Mouse (Mus musculus) heart, adult 11 months (tissue): ENCODE data around the gene Ets1.
A peak's percentile ranks its signal among the peaks of the same experiment; 100 is the strongest.

ENCODE experiments used
- DNase-seq: peaks from one replicate; pipeline ENCODE4 v3.0.0; 2022

Gene Ets1

GRCm38 (mm10) chr9:32712383-32712910, 76.4 kb downstream of the Ets1 start:
- peak; percentile 88 for DNase-seq

- peak; percentile 74 for DNase-seq
These were observed 77.1 kb downstream of the Ets1 start for GRCm38 (mm10) chr9:32713106-32713505.

GRCm38 (mm10) chr9:32713790-32714189, 77.8 kb downstream of the Ets1 start:
- DNase-seq: no peak

GRCm38 (mm10) chr9:32714487-32714886, 78.5 kb downstream of the Ets1 start:
- peak; percentile 95 for DNase-seq

- DNase-seq: peak; percentile 99
These were observed 79.9 kb downstream of the Ets1 start for GRCm38 (mm10) chr9:32715806-32716466.

GRCm38 (mm10) chr9:32717268-32717920, 81.4 kb downstream of the Ets1 start:
- DNase-seq: peak; percentile 88

GRCm38 (mm10) chr9:32717931-32718820, 82.2 kb downstream of the Ets1 start:
- DNase-seq: peak; percentile 95

DNA sequence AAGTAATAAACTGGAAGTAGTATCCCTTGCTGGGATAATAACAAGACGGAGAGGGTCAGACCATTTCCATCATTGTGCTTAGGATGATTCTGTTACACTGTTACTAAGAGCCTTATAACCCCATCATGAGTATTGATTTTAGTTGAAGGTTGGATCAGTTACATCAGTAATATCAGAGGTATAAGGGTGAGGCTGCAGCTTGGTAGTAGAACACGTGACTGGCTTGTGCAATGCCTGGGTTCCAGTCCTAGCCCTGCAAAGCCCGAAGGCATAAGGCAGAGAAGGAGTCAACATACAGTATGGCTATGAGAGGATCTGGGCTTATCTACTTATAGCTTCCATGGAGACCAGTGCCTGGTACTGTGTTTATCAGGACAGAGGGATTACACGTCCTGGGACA, 82.8 kb downstream of the Ets1 start:
- DNase-seq: peak; percentile 77

GRCm38 (mm10) chr9:32719941-32720263, 83.9 kb downstream of the Ets1 start:
- DNase-seq: peak; percentile 94

DNA sequence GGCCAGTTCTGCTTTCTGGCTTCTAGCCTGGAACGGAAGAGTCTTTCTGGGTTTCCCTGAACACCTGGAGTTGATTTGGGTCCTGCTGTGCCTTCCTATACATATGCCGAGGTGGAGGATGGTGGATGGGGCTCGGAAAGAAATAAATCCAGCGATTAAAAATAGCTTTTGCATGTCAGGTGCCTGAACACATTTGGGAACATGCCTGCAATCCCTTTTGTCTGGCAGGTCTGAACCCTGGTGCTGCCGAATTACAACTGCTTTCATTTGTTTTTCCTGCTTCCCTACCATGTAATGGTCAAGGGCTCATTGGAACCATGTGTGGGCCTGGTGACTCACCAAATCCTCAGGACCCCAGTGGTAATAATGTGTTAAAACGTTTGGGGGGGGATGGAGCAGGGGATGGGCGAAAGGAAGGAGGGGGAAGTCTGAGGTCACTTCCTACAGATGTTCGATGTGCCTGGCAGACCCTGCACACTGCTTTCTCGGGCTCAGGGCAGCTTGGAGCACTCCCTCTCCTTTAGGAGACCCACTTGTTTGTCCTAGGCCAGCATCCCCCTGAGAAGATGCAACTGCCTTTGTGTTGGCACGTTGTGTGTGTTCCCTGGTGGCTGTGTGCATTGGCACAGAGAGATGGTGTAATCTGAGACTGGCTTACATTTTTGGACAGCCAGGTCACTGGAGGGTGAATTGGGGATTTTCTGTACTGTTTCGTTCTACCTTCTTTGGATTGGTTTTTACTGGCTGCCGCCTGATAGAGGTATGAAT, 84.4 kb downstream of the Ets1 start:
- DNase-seq: peak; percentile 96

DNA sequence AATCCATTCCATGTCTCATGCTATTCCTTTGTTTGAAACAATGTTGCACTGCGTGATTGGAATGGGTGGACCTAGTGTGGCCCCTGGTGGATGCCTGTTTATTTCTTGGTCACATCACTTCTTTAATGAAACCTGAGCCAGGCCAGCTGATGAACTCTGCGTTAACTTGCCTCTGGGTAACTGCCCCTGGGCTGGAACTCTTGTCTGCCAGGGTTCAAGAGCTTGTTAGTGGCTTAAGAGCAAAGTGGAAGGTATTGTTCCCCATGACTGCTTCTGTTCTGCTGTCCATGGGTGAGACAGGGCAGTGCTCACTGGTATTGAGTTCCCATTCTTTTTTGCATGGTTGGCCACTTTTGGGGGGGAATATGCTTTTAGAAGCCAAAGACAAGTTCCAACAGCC, 85.1 kb downstream of the Ets1 start:
- peak; percentile 92 for DNase-seq

DNA sequence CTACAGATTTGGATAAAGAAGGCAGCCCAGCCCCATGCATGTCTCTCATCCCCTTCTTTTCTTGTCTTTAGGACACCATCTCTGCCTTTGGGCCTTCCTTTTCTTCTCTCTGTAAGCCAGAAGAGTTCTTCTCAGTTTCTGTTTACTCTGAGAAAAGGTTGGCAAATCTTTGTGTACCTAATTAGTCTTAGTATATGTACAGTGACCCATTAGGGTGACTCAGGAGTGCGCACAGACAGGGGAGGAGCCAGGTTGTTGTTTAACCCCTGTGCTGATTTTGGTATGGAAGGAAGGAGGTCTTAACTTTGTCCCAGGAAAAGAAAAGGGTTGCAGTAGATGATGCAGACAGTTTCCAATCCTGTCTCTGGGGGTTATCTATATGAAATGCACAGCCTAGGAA, 86.2 kb downstream of the Ets1 start:
- DNase-seq: peak; percentile 85

GRCm38 (mm10) chr9:32722969-32723368, 86.9 kb downstream of the Ets1 start:
- DNase-seq: no peak

DNA sequence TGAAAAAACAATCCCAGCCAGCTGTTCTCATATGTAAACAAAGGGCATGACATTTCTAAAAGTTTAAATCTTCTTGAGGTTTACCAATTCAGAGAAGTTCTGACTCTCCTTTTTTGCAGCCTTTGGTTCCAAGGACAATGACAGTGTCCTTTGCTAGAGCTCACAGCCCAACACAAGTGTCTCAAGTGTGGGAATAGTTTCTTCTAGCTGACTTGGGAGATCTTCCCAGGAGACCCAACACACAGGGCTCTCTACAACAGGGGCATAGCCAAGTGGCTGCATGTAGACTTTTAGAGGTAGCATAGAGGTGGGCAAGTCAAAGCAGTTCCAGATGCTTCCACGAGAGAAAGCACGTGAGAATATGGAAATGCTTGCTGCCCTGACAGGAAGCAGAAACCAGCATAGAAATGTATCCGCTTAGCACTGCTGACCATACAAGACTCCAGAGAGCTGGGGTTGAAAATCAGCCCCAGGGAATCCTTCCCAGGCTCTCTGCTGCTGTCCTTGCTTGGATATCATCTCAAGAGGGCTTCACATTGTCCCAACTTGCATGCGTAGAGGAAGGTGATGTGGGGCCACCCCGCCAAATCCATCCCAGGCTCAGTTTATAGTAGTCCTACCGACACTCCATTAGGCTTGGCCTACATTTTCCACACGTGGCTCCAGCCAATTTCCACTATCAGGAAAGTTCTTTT, 88.3 kb downstream of the Ets1 start:
- DNase-seq: peak; percentile 89

DNA sequence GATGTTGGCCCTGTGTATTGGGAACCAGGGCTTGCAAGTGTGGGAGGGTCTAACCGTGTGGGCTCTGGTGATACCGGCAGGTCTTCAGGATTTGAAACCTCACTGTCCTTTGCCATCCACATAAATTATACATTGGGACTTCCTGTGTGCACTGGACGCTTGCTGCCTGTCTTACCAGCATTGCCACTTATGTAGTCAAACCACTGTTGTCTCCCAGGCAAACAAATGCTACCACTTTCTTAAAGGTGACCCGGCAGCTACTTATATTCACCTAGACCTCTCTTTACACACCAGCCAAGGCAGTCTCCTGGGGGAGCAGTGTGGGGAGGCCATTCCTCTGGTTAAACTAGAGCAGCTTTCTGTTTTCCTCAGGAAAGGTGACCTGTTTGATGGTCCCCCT, 89.9 kb downstream of the Ets1 start:
- peak; percentile 82 for DNase-seq

DNA sequence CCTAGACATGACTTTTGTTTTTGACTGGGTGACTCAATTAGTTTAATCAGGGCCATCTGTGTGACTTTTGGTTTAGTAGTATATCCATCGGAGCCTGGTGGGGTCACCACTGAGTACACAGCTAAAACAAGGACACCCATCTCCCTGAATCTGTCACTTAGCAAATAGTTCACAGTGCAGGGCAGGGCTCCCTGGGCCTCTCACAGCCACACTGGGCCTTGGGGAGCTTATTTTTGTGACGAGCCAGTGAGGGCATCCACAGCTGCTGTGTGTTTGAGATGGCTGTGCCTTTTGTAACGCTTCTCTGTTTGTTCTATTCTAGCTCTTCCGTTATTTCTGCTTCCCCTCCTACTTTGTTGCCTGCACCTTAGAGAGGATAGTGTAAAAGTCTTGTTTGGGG, 90.6 kb downstream of the Ets1 start:
- DNase-seq: peak; percentile 85

GRCm38 (mm10) chr9:32727058-32727457, 91.0 kb downstream of the Ets1 start:
- DNase-seq: peak; percentile 72

- no peak for DNase-seq
These were observed 92.3 kb downstream of the Ets1 start for GRCm38 (mm10) chr9:32728306-32728705.

GRCm38 (mm10) chr9:32728806-32729205, 92.8 kb downstream of the Ets1 start:
- DNase-seq: no peak

DNA sequence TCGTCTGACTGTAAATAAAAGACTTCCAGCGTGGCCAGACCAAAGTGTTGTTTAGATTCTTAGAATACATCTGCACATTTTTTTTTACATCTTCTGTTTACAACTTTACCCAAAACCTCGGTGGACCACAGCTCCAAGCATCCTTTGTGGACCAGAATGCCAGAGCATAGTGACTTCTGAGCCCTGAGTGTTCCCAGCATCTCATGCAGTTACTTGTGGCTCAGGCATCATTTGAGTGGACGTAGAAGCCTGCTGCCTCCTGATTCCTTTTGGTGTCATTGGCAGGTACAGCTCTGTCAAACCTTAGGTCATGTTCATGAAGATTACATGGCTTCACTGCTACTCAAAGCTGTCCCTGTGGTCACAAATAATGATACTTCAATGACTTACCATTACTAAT, 93.2 kb downstream of the Ets1 start:
- peak; percentile 73 for DNase-seq

DNA sequence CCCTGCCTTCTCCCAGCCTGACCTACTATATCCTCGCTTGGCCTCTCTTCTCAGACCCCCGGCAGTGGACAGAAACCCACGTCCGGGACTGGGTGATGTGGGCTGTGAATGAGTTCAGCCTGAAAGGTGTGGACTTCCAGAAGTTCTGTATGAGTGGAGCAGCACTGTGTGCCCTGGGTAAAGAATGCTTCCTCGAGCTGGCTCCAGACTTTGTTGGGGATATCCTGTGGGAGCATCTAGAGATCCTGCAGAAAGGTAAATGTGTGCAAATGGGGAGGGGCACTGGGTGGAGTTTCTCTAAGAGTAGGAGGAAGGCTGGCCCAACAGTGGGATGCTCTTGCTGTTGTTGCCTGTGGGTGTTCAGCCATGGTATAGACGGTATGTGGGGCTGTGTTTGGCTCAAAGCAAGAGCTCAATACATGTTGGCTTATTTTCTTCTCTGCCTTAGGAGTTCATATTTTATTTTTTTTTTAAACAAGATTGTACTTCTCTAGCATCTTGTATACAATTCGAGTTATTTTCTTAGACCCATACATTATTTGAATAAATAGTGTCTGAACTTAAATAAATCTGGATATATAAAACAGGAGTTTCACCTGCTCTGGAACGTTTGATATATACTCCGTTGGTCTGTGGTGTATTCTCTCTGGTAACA, 94.1 kb downstream of the Ets1 start:
- peak; percentile 92 for DNase-seq
